Mouse (Mus musculus): ENCODE results near the gene Atp6v0d1. TPM values are rescaled to one million over a fixed set of nuclear protein-coding genes. Genes with fewer than 3 reads are reported as not detected.

Atp6v0d1 gene
- total RNA-seq, 1 experiment from 2014 or later, result 33.4 TPM

DNA sequence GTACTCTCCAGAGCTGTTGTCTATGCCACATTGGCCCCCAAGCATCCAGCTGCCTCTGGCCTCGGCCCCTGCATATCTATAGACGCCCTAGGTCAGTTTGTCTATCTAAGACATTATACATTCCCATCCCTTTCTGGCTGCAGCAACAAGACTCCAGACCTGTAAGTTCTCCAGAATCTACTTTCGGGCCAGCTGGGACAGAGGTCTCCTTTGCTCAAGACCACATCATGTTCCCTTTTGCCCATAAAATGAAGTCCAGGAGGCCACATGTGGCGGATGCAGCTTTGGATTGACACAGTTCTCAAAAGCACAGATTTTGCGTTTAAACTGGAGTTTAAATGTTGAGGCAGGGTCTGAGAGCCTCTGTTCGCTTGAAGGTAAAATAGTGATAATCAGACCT lies 51.7 kb downstream of the Atp6v0d1 start:
- no peak for ATAC-seq (replicated peaks; ENCODE audit: low read depth, poor library complexity, severe bottlenecking)

DNA sequence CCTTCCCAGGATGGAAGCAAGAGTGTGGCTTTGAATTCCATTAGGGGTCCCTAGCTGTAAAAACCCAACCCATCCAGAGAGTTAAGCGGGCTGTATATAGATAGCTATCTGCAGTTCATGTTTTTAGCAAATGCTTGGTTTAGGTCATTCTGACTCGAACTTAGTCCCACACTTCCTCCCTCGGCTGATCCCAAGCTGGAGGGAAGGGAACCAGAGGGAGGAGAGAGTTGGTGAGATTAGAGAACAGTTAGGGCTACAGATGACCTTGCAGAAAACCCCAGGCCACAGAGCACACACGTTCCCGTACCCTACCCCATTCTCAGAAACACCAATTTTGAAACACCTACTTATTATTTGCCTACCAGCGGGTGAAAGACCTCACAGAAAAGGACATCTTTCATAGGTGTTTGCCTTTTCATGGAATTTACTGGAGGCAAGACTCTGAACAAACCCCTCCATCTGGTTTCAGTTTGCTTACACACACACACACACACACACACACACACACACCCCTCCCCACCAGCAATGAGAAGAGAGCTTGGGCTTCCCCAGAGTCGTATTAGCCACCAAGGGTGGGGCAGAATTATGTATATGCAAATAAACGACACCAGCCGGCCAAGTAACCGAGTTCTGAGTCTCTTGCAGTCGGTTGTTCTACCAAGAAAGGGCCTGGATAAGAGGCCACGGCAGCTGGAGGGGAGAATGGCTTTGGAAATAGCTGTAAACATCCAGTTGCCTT lies 55.7 kb downstream of the Atp6v0d1 start:
- peak; percentile 54 for ATAC-seq (replicated peaks; ENCODE audit: low read depth, poor library complexity, severe bottlenecking)

DNA sequence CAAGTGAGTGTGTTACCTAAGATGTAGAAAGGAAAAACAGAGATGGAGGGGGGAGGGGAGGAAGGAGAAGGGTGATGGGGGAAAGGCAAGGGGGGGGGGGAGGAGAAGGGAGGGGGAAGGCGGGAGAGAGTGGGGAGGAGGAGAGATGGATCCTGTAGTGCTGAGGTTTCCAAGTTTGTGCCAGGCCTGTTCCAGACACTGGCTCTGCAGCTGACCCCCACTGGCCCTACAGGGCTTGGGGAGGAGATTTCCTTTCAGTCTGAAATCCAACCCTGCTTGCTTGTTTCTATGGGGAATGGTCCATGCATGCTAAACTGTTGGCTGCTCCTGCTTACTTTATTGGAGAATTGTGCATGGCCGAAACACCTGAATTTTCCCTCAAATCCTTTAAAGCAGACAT lies 57.1 kb downstream of the Atp6v0d1 start:
- no peak for ATAC-seq (replicated peaks; ENCODE audit: low read depth, poor library complexity, severe bottlenecking)

DNA sequence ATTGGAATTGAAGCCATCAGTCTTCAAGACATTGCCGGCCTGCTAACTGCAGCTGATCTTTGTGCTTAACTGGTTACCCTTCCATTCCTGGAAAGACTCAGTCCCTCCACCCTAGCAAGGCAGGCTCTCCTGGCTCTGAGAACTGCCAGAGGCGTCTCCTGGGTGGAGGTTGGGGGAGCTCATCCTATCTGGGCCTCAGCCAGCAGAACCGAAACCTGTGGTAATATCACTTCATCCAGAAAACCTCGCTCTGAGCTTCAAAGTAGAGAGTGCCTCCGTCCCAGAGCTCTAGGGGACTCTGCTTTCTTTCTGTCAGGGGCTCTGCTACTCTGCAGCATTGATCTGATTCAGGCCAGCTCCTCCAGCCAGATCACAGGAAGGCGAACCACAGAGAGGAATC lies 58.9 kb downstream of the Atp6v0d1 start:
- 0 out of 2 replicates have a peak, but pooled peaks have one; percentile 39 for ATAC-seq (replicated peaks; ENCODE audit: low read depth, poor library complexity, severe bottlenecking)

DNA sequence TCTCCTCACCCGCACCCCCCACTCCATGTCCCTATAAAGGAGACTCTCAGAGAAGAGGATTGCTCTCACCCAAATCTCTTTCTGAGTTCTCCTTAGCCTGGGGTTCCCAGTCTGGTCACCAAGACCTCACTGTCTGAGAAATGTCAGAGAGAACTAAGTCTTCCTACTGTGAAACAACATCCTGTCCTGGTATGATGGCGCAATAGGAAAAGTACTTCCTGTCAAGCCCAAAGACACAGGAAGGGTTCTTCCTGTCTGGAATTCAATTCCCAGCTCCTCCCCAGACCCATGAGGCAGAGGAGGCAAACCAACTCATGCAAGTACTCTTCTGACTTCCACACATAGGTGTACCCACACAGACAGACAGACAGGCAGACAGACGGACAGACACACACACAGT lies 61.2 kb downstream of the Atp6v0d1 start:
- 0 out of 2 replicates have a peak, but pooled peaks have one; percentile 27 for ATAC-seq (replicated peaks; ENCODE audit: low read depth, poor library complexity, severe bottlenecking)

DNA sequence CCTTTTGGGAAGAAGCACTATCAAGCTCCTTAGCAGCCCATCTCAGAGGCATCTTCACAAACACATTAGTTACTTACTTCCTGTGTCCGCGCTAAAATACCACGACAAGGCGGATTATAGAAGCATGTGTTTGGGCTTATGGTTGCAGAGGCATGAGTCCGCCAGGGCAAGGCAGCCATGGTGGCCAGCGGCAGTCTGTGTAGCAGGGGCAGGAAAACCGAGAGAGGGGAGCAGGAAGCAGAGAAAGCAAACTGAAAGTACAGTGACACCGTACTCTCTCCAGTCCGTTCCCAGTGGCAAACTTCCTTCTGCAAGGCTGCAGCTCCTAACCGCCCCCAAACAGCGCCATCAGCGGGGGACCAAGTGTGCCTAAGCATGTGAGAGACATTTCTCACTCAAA lies 66.1 kb downstream of the Atp6v0d1 start:
- ATAC-seq (replicated peaks; ENCODE audit: low read depth, poor library complexity, severe bottlenecking), result 0 out of 2 replicates have a peak, but pooled peaks have one; percentile 39

DNA sequence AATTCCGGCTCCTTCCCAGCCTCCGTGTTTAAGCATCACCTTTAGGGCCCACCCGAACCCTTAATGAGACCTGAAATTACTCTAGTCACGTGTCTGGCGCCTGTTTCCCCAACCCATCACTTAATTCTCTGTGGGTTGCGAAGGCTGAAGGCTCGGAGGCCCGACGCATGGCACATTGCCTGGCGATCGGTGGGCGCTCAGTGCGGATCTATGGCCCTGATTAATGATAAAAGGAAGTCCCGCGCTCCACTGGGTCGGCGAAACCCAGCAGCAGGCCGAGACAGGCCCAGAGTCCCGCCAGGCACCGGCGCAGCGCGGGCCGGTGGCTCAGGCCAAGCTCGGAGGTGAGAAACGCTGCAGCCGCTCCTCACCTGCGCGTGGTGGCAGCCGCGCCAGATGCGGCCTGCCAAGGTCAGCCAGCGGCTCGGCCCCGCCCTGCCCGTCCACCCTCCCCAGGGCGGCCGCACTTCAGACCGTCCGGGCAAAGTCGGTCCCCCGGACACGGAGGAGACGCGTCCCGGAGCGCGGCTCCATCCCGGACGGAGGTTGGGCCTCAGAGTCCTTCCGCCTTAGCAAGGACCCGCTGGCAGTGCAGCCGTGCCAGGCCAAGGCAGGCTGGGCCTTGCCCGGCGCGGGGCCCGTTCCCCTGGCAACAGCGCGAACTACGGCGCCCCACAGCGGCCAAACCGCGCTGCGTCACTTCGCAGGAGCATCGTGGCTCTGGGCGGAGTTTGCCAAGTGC lies 69.2 kb downstream of the Atp6v0d1 start, which contains the start of gene Zdhhc1:
TSS of gene Zdhhc1 (minus strand) at position 464 of the 742 bp plus-strand sequence.
- ATAC-seq (replicated peaks; ENCODE audit: low read depth, poor library complexity, severe bottlenecking), result peak; percentile 92

DNA sequence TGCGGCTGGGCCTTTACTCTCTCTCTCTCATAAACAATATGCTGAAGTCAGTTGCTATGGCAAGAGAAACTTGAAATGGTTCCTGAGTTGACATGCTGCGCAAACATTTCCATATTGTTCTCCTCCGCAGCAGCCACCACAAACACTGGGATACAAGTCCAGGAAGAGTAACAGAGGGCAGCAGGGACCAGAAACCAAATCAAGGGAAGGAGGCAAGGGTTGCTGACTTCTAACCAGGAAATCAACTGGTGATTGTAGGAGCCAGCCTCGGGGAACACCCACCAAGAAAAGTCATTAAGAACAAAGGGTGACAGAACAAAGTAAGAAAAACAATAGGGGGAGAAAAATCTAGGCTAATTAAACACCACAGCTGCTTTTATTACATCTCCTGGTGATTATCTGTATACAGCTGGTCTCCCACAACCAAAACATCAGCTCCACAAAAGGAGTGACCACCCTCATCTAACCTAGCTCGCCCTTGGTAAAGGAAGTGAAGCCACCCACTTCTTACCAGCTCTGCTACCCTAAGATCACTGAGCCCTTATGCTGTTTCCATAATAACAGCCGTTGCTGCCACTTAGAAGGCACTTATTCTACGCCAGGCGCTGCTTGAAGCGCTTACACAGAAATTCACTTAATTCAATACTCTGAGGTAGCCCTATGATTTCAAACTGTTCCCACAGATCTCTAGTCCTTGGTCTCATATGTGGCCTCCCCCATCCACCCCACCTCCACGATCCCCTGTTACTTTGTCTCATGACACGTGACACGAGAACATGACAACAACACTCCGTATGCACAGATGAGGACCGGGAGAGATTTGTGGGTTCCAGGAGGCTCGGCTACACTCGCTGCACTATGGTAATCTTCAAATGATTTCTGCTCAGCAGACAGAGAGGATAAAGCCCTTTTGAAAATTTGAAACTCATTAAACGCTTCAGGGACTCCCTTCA lies 70.2 kb downstream of the Atp6v0d1 start:
- ATAC-seq (replicated peaks; ENCODE audit: low read depth, poor library complexity, severe bottlenecking), result no peak

DNA sequence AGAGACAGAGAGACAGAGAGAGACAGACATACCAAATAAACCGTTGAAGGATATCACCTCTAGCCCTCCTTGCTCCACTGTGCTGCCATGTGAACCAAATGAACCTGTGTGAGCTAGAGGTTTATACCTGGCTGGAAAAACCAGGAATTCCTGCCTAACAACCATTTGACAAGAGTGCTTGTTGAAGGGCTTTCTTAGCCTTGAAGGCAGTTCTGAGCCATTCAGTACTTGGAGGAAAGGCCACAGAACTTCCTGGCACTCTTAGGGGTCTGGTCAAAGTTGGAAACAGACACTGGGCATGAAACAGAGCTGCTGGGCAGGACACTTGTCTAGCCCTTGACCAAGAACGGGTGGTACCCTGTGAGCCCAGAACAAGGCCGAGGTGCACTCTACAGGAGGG lies 71.3 kb downstream of the Atp6v0d1 start:
- ATAC-seq (replicated peaks; ENCODE audit: low read depth, poor library complexity, severe bottlenecking), result no peak

DNA sequence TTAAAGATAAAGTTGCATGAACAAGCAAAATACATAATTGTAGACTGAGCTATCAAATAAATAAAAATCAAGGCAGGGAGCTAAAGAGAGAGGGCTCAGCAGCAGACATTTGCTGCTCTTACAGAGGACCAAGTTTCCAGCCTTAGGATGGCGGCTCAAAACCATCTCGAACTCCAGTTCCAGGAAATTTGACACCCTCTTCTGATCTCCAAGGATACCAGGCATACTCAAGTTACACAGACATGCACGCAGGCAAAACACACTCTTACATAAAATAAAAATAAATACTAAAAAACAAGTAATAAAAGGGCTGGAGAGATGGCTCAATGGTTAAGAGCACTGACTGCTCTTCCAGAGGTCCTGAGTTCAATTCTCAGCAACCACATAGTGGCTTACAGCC lies 72.4 kb downstream of the Atp6v0d1 start:
- ATAC-seq (replicated peaks; ENCODE audit: low read depth, poor library complexity, severe bottlenecking), result no peak

DNA sequence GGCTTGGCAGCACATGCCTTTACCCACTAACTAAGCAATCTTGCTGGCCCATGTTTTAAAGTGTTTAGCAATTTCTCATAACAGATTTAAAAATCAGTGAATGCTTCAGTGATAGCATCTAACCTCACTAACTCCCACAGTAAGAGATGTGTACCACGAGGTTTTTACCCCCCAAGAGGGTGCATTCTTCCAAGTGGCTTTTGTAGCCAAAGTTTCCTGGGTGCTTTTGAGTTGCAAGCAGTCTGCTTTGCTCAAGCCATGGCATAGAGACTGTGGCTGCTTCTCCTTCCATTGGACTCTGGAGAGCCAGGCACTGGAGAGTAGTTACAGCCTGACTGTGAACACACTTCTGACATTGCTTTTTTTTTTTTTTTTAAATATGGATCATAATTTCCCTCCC lies 76.6 kb downstream of the Atp6v0d1 start:
- no peak for ATAC-seq (replicated peaks; ENCODE audit: low read depth, poor library complexity, severe bottlenecking)

DNA sequence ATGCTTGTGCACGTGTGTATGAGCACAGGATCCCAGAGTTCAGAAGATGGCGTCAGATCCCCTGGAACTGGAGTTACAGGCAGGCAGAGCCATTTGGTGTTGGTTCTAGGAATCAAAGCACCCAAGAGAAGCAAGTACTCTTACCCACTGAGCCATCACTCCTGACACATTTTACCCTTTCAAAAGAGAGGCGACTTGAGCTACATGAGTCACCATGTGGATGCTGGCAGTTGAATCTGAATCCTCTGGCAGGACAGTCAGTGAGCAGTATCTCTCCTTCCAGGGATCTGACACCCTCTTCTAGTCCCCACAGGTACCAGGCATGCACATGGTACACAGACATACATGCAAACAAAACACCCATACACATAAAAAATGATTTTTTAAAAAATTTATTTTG lies 77.8 kb downstream of the Atp6v0d1 start:
- ATAC-seq (replicated peaks; ENCODE audit: low read depth, poor library complexity, severe bottlenecking), result no peak

DNA sequence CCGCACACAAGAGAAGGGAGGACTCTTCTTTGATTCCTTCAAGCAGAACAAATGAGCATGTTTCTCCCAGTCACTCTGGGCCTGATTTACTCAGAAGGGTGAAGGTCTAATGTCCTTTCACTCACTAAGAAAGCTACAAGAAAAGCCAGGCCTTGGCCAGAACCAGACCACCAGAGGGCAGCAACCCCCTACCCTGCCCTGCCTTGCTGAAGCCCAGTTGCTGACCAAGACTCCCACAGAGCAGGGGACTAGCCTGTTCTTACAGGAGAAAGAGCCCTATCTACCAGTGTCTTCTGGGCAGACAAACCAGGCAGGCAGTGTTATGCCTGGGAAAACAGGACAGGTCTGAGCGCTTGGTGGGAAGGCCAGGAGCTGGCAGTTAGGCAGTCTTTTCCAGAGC lies 81.5 kb downstream of the Atp6v0d1 start:
- ATAC-seq (replicated peaks; ENCODE audit: low read depth, poor library complexity, severe bottlenecking), result 0 out of 2 replicates have a peak, but pooled peaks have one; percentile 59

DNA sequence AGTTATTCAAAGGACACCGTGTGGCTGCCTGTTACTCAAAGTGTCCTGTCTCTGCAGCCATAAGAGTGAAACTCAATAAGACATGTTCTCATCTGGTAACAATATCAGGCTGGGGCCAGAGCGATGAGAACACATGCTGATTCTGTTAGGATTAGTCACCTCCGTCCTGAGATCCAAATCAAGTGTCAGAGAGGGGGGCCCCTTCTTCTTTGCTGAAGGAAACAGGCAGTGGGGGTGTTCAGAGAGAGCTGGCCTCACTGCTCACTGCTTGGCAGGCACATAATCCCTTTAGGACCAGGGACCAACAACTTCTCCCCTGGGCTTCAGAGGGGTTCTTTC lies 81.8 kb downstream of the Atp6v0d1 start:
- ATAC-seq (replicated peaks; ENCODE audit: low read depth, poor library complexity, severe bottlenecking), result no peak

DNA sequence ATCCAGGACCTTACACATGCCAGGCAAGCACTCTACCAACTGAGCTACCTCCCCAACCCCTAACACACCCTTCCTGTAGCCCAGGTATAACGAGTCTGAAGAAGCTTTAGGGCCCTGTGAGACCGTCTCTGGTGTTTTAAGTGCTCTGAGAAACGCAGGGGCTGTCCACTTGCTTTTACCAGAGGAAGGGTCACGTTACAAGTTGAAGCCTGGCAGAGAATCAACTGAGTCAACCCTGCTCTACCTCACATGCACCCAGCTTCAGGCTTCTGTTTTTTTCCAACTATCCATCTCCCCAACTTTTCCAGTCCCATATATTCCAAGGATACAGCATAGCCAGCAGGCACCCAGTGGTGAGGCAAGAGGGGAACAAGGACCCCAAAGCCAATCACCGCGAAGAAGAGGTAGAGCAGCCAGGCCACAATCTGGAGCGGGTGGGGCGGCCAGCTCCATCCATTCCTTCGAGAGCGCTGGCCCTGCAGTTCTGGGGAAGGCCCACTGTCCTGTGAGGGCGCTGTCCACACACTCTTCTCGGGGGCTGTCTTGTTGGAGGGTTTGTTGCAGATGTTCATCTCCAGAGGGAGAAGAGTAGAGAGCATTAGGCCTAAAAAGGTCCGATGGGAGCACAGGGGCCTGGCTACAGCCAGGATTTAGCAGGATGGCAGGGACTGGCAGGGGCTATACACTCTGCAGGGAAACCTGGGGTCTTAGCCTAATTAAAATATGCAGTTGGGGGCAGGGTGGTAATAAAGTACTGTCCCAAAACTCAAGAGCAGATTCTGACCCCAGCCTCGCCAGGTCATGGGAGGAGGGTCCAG lies 82.4 kb downstream of the Atp6v0d1 start:
- ATAC-seq (replicated peaks; ENCODE audit: low read depth, poor library complexity, severe bottlenecking), result peak; percentile 49; the same call in 1 of the 2 replicates

DNA sequence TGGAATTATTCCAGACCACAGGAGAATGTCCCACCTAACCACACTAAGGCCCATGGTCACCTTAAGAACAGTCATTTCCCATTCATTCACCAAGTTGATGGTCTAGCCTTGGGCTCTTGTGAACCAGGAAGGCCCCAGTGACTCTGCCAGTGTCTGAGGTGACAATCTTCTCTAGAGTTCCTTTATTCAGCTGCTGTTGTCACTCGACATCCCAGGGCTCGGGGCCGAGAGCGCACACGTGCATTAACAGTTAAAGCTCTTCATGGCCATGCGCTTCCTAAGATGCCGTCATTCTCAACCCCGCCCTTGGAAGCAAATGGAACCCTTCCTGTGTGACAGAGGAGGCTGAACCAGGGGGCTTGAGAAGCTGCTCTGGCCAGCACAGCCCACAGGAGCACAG lies 83.7 kb downstream of the Atp6v0d1 start:
- ATAC-seq (replicated peaks; ENCODE audit: low read depth, poor library complexity, severe bottlenecking), result no peak

DNA sequence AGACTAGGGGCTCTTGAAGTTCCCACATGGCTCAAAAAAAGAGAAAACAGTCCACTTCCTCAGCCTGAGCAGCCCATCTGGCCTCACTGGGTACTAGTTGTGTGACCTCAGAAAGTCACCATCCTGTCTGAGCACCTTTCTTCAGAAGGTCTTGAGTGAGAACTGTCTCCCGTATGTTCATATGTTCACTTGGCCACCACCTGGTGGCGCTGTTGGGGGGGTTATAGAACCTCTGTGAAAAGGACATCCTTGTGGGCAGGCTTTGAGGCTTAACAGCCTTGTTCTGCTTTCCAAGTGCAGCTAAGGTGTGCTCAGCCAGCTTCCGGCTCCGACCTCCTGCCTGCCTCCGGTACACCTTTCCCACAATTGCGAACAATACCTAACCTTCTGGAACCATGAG lies 84.4 kb downstream of the Atp6v0d1 start:
- peak; percentile 41 for ATAC-seq (replicated peaks; ENCODE audit: low read depth, poor library complexity, severe bottlenecking)

DNA sequence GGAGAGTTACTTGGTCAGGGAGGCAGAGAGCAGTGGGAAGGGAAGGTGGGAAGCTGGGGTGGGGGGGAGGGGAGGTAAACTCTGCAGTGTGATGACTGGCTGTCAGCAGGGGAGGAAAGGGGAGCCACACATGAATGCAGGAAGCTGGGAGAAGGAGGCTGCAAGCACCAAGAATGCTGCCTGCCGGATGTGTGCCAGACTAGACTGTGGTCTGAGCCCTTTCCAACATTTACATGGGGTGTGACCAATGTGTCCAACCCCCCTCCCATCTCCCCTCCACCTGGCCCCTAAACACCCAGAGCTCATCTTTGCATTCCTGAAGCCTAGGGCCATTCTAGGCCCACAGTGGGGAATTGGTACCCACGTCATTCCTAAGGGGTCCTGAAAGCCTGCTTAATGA lies 84.8 kb downstream of the Atp6v0d1 start:
- no peak for ATAC-seq (replicated peaks; ENCODE audit: low read depth, poor library complexity, severe bottlenecking)

DNA sequence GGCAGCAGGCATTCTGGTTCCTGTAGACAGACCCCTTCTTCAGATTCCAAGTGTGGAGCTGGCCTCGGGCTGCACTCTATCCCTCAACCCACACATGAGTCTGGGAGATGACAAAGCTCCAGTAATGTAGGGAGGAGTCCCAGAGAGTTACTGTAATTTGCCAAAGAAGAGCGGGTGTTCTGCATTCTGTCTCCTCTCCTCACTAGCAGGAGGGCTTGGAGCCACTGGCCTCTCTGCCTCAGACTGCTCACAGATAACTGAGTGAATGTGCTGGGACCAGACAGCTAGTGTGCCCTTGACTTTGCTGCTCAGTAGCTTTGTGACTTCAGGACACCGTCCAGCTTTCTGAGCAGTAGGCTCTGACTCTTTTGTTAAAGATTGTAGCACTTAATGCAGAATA lies 88.1 kb downstream of the Atp6v0d1 start:
- ATAC-seq (replicated peaks; ENCODE audit: low read depth, poor library complexity, severe bottlenecking), result no peak
